Mouse (Mus musculus) skeletal muscle tissue, adult 2 months (tissue): ENCODE results near the gene Cpt1b.
"Not testable (repeated sequence)": the region's sequence is repeated elsewhere in the genome, so short reads cannot be mapped to it uniquely, and the experiment has no call there.

Source experiments
- DNase-seq: peaks from one replicate; pipeline ENCODE4 v3.0.0-alpha.2; 2012; ENCODE audit warnings: low read depth, low spot score

Cpt1b gene

GRCm38 (mm10) chr15:89432946-89433345, 7.3 kb upstream of the Cpt1b start:
- no peak for DNase-seq

- DNase-seq = no peak
These were observed 6.1 kb upstream of the Cpt1b start for GRCm38 (mm10) chr15:89431806-89432205.

- no peak for DNase-seq
These were observed 5.6 kb upstream of the Cpt1b start for GRCm38 (mm10) chr15:89431271-89431670.

GRCm38 (mm10) chr15:89430771-89431170, 5.1 kb upstream of the Cpt1b start:
- not testable (repeated sequence) for DNase-seq

- DNase-seq = no peak
These were observed 4.7 kb upstream of the Cpt1b start for GRCm38 (mm10) chr15:89430341-89430740.

- DNase-seq = peak; percentile 94
These were observed 3.9 kb upstream of the Cpt1b start, which contains the start of the genes C730034F03Rik, Gm44502 and Chkb for GRCm38 (mm10) chr15:89429352-89430221. TSS of gene C730034F03Rik (plus strand) at chr15:89429589. TSS of gene Gm44502 (minus strand) at chr15:89429696. TSS of gene Chkb (minus strand) at chr15:89429908.

GRCm38 (mm10) chr15:89428821-89429351, 3.2 kb upstream of the Cpt1b start:
- DNase-seq = no peak

- no peak for DNase-seq
These were observed 2.6 kb upstream of the Cpt1b start for GRCm38 (mm10) chr15:89428136-89428790.

GRCm38 (mm10) chr15:89426716-89427115, 1.1 kb upstream of the Cpt1b start:
- no peak for DNase-seq

GRCm38 (mm10) chr15:89424621-89425020, 1.0 kb downstream of the Cpt1b start:
- no peak for DNase-seq

- no peak for DNase-seq
These were observed 3.7 kb downstream of the Cpt1b start for GRCm38 (mm10) chr15:89421938-89422337.

GRCm38 (mm10) chr15:89415282-89415681, 10.4 kb downstream of the Cpt1b start:
- DNase-seq = peak; percentile 55

GRCm38 (mm10) chr15:89410118-89410517, 15.5 kb downstream of the Cpt1b start, which contains the start of gene Syce3:
TSS of gene Syce3 (minus strand) at chr15:89410503.
- DNase-seq = no peak

- no peak for DNase-seq
These were observed 19.0 kb downstream of the Cpt1b start for GRCm38 (mm10) chr15:89406691-89407090.

- DNase-seq = no peak
These were observed 20.6 kb downstream of the Cpt1b start for GRCm38 (mm10) chr15:89404831-89405623.

GRCm38 (mm10) chr15:89402471-89402870, 23.2 kb downstream of the Cpt1b start:
- DNase-seq = no peak

GRCm38 (mm10) chr15:89399716-89400115, 25.9 kb downstream of the Cpt1b start:
- DNase-seq = no peak

GRCm38 (mm10) chr15:89398146-89398545, 27.5 kb downstream of the Cpt1b start:
- DNase-seq = no peak

- no peak for DNase-seq
These were observed 28.8 kb downstream of the Cpt1b start for GRCm38 (mm10) chr15:89396883-89397282.

- no peak for DNase-seq
These were observed 35.6 kb downstream of the Cpt1b start for GRCm38 (mm10) chr15:89390081-89390480.

- DNase-seq = no peak
These were observed 38.5 kb downstream of the Cpt1b start for GRCm38 (mm10) chr15:89387127-89387526.
